Mouse (Mus musculus): ENCODE measurements around the gene Btbd3. TPM values are rescaled to one million over a fixed set of nuclear protein-coding genes. Genes with fewer than 3 reads are reported as not detected.

Gene Btbd3
- polyA plus RNA-seq, 1 experiment = 27.9 TPM

GRCm38 (mm10) chr2:138482541-138482940 lies 226.2 kb downstream of the Btbd3 start:
- TF ChIP-seq CTCF (IDR thresholded peaks at IDR 0.05; ENCODE audit: insufficient read depth, low read length) = no peak
- no peak for TF ChIP-seq POLR2A (IDR thresholded peaks at IDR 0.05; ENCODE audit: borderline replicate concordance, extremely low read depth, low read depth, low read length)
- no peaks in the 10 kb centered on the region for H3K4me1 ChIP-seq (ENCODE audit: control insufficient read depth, insufficient read depth, low read length)
- 73% methylated on average over 3 of the region's 3 CpGs for WGBS

DNA sequence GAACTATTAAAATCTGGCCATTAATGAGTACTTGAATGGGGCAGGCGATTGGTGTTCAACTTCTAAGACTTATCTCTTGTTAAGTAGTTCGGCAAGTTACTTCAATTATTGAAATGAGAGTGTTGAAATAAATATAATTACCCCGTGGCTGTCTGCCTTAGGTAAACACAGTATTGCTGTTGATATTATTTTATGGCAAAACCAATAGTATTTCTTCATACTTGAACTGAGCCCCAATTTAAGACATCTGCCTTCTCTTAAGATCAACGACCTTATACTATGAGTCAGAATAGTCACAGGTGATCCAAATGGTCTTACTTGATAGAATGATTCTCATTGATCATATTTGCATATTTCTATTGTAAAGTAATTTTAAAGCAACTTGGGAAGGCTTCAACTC lies 228.5 kb downstream of the Btbd3 start:
- 82% methylated on average over 4 of the region's 4 CpGs for WGBS
- no peak for DNase-seq
- H3K4me3 ChIP-seq (replicated peaks; ENCODE audit: extremely low read depth, low read depth, low read length) = no peak overlapping the region
- no peaks in the 10 kb centered on the region for H3K4me1 ChIP-seq (ENCODE audit: control insufficient read depth, insufficient read depth, low read length)
- TF ChIP-seq CTCF (IDR thresholded peaks at IDR 0.05; ENCODE audit: insufficient read depth, low read length) (no peak), POLR2A (IDR thresholded peaks at IDR 0.05; ENCODE audit: borderline replicate concordance, extremely low read depth, low read depth, low read length) (no peak)

More at GRCm38 (mm10) chr2:138482541-138482940, 226.2 kb downstream of the Btbd3 start:
- no peak overlapping the region for H3K4me3 ChIP-seq (replicated peaks; ENCODE audit: extremely low read depth, low read depth, low read length)
- DNase-seq = no peak

DNA sequence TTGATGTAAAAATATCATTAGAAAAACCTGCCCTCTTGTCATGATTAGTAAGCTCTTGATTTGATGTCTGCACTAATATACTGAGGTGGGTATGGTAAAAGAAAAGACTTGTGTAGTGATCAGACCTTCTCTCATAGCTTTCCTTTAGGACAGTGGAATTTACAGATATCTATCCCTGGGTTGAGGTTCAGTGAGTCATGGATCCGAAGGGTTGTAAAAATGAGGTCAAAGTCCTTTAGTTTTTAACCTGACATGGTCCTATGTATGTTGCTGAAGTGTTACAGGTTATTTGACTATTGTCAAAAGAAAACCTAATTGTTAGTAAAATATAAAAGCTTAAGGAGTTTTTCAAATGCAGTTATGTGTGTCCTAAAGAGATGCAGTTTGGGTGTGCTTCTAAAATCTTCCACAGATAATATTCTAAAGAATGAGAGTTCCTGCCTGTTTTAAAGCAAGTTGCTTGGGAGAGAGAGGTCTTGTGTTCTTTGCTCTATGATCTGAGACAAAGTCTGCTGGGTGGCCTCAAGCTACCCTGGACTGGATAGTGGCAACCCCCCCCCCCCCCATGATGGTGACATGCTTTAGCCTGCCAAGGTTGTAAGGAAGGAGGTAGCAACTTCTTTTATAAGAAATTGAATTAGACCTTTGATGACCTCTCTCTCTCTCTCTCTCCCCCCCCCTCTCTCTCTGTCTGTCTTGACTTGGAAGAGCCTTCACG lies 234.5 kb downstream of the Btbd3 start:
- H3K4me1 ChIP-seq (ENCODE audit: control insufficient read depth, insufficient read depth, low read length) = no peaks in the 10 kb centered on the region
- 76% methylated on average over 2 of the region's 2 CpGs for WGBS
- DNase-seq = no peak
- H3K4me3 ChIP-seq (replicated peaks; ENCODE audit: extremely low read depth, low read depth, low read length) = no peak overlapping the region
- no peak for TF ChIP-seq POLR2A (IDR thresholded peaks at IDR 0.05; ENCODE audit: borderline replicate concordance, extremely low read depth, low read depth, low read length)
- TF ChIP-seq CTCF (IDR thresholded peaks at IDR 0.05; ENCODE audit: insufficient read depth, low read length) = no peak

GRCm38 (mm10) chr2:138492176-138492575 lies 235.8 kb downstream of the Btbd3 start:
- no peak for DNase-seq
- Histone ChIP-seq H3K4me3 (replicated peaks; ENCODE audit: extremely low read depth, low read depth, low read length) (no peak overlapping the region), H3K4me1 (ENCODE audit: control insufficient read depth, insufficient read depth, low read length) (no peaks in the 10 kb centered on the region)
- no peak for TF ChIP-seq CTCF (IDR thresholded peaks at IDR 0.05; ENCODE audit: insufficient read depth, low read length)
- no peak for TF ChIP-seq POLR2A (IDR thresholded peaks at IDR 0.05; ENCODE audit: borderline replicate concordance, extremely low read depth, low read depth, low read length)

DNA sequence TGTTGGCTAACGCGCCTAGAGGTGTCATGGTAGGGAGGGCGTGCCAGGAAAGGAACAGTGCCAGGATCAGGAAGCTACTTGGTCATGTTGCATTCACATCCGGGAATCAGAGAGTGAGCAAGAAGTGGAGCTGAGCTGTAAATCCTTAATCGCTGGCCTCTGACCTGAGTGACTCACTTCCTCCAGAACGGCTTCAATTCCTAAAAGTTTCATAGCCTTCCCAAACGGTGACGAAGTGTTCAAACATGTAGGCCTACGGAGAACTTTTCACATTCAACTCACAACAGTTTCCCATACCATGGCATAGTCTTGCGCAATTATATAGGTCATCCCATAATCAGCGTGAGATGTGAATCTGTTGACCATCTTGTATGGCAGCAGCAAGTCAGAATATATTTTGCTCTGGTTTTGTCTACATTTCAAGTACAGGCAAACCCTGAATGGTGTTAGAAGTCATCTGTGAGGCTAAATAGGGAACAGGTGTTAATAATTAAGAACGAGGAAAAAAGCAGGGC lies 247.6 kb downstream of the Btbd3 start:
- 77% methylated on average over 12 of the region's 12 CpGs for WGBS
- DNase-seq = no peak
- TF ChIP-seq CTCF (IDR thresholded peaks at IDR 0.05; ENCODE audit: insufficient read depth, low read length) (no peak), POLR2A (IDR thresholded peaks at IDR 0.05; ENCODE audit: borderline replicate concordance, extremely low read depth, low read depth, low read length) (no peak)
- Histone ChIP-seq H3K4me3 (replicated peaks; ENCODE audit: extremely low read depth, low read depth, low read length) (no peak overlapping the region), H3K4me1 (ENCODE audit: control insufficient read depth, insufficient read depth, low read length) (no peaks in the 10 kb centered on the region)

DNA sequence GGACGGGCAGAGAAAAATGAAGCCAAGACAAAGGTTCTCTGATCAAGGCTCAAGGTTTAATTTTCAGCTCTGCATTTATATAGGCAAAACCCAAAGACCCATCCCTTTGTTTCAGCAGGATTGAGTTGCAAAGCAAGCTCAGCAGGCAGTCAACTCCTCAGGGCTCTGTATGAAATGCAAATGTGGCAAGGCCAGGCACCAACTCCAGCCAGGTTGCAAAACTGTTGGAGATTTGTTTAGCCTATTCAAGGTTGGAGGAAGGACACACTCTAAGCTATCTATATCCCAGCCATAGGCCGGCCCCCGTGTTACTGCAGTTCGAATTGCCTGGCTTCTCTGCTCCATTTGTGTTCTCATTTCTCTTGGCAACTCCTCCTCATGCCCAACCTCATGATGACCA lies 259.2 kb downstream of the Btbd3 start:
- WGBS = 67% methylated on average over 4 of the region's 4 CpGs
- Histone ChIP-seq H3K4me3 (replicated peaks; ENCODE audit: extremely low read depth, low read depth, low read length) (no peak overlapping the region), H3K4me1 (ENCODE audit: control insufficient read depth, insufficient read depth, low read length) (no peaks in the 10 kb centered on the region)
- TF ChIP-seq POLR2A (IDR thresholded peaks at IDR 0.05; ENCODE audit: borderline replicate concordance, extremely low read depth, low read depth, low read length) = no peak
- no peak for TF ChIP-seq CTCF (IDR thresholded peaks at IDR 0.05; ENCODE audit: insufficient read depth, low read length)
- DNase-seq = no peak

DNA sequence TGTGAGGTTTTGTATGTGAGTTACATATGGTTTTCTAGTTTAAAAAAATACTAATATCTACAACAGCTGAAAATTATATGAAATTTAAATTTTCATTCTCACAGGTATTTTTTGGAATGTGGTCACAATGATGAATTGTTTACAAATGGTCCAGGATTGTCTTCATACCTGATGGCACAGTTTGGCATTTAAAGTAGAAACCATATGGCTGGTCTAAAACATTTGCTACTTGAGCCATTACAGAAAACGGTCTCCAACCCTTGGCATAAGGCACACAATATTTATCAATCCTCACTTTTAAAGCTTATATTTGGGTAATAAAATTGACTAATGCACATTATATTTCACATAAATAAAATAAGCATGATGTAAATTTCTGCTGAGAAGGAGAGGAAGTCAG lies 272.1 kb downstream of the Btbd3 start:
- Histone ChIP-seq H3K4me1 (ENCODE audit: control insufficient read depth, insufficient read depth, low read length) (no peaks in the 10 kb centered on the region), H3K4me3 (replicated peaks; ENCODE audit: extremely low read depth, low read depth, low read length) (no peak overlapping the region)
- DNase-seq = no peak
- 84% methylated on average over 1 of the region's 1 CpGs for WGBS
- TF ChIP-seq CTCF (IDR thresholded peaks at IDR 0.05; ENCODE audit: insufficient read depth, low read length) (no peak), POLR2A (IDR thresholded peaks at IDR 0.05; ENCODE audit: borderline replicate concordance, extremely low read depth, low read depth, low read length) (no peak)

DNA sequence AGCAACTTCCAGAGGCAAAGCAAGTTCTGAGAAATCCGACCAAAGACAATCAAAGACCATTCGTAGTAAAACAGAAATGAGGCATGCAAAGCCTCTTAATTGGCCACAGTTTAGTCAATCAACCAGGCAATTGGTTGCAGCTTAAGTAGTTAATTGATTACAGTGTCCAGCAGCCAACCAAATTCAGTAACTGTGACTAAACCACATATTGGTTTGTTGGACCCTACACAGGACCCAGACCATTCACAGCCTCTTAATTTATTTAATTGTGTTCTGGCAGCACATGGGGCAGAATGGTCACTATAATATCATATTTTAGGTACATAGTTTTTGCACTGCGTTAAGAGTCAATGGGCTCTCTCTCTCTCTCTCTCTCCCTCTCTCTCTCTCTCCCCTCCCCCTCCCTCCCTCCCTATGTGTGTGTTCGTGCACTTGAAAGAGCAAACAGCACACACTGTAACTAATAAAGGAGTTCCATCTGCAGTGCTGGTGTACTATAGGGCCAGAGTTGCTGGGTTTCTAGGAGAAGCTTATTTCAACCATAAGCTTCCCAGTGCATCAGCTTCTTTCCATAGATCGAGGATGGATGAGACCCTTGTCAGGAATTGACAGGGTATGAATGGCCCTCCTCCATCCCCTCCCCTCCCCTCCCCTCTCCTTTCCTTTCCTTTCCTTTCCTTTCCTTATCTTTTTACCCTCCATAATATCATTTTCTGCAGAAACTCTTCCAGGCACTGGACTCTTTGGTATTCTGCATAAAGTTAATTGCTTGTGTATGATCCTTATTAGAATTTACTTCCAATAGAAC lies 275.0 kb downstream of the Btbd3 start:
- no peak for DNase-seq
- 82% methylated on average over 5 of the region's 5 CpGs for WGBS
- Histone ChIP-seq H3K4me3 (replicated peaks; ENCODE audit: extremely low read depth, low read depth, low read length) (no peak overlapping the region), H3K4me1 (ENCODE audit: control insufficient read depth, insufficient read depth, low read length) (no peaks in the 10 kb centered on the region)
- TF ChIP-seq CTCF (IDR thresholded peaks at IDR 0.05; ENCODE audit: insufficient read depth, low read length) (no peak), POLR2A (IDR thresholded peaks at IDR 0.05; ENCODE audit: borderline replicate concordance, extremely low read depth, low read depth, low read length) (no peak)

DNA sequence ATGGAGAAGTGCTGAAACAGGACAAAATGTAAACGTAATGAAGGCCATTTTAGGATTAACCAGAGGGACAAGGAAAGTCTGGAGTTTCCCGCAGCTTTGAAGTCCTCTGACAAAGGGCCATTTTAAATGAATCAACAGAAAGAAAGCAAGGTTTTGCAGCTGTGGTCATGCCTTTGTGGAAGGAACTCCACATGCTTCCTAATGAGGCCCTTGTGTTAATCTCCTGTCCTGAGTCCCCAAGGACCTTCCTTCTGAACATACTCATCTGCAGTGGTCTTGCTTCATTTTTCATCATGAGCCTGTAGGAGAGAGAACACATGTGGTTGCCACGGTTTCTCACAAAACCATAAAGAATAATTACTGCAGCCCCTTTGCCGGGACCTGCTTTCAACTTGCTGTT lies 275.6 kb downstream of the Btbd3 start:
- DNase-seq = no peak
- WGBS = 68% methylated on average over 4 of the region's 4 CpGs
- Histone ChIP-seq H3K4me3 (replicated peaks; ENCODE audit: extremely low read depth, low read depth, low read length) (no peak overlapping the region), H3K4me1 (ENCODE audit: control insufficient read depth, insufficient read depth, low read length) (no peaks in the 10 kb centered on the region)
- TF ChIP-seq CTCF (IDR thresholded peaks at IDR 0.05; ENCODE audit: insufficient read depth, low read length) (no peak), POLR2A (IDR thresholded peaks at IDR 0.05; ENCODE audit: borderline replicate concordance, extremely low read depth, low read depth, low read length) (no peak)
